Mouse (Mus musculus) MEL (cell line): ENCODE results near the gene Sugp2. TPM values are rescaled to one million over a fixed set of nuclear protein-coding genes. Genes with fewer than 3 reads are reported as not detected.

Source experiments
- DNase-seq: peaks from one replicate; pipeline ENCODE4 v3.0.0; 2011; ENCODE audit warnings: low read depth, low spot score
- H3K27ac ChIP-seq: 2 replicates; pipeline ENCODE4 v1.5.1; 2012; ENCODE audit warnings: low read depth, mild to moderate bottlenecking, control low read depth, low read length, moderate library complexity; ENCODE audit not compliant: control insufficient read depth
- H3K27me3 ChIP-seq, 2 experiments: fragments of 150-350 bp in 1 of 2; sonication (generic) in 1 of 2; 2 replicates each; pipeline ENCODE4 v1.6.1; 2012; ENCODE audit warnings: low read length in 2 of 2, mild to moderate bottlenecking in 2 of 2, improper control_type of control experiment in 1 of 2, moderate library complexity in 1 of 2; ENCODE audit not compliant: insufficient read depth in 2 of 2, control insufficient read depth in 1 of 2
- H3K36me3 ChIP-seq, 2 experiments: 2 replicates each; pipeline ENCODE4 v1.6.1; 2012 to 2014; ENCODE audit warnings: low read length in 2 of 2, improper control_type of control experiment in 1 of 2, inconsistent platforms in 1 of 2, mild to moderate bottlenecking in 1 of 2; ENCODE audit not compliant: insufficient read depth in 2 of 2, control insufficient read depth in 1 of 2
- H3K4me1 ChIP-seq, 2 experiments: fragments of 150-350 bp in 1 of 2; sonication (generic) in 1 of 2; 2 replicates each; pipeline ENCODE4 v1.6.1; 2012; ENCODE audit warnings: low read length in 2 of 2, improper control_type of control experiment in 1 of 2, mild to moderate bottlenecking in 1 of 2; ENCODE audit not compliant: insufficient read depth in 2 of 2, control insufficient read depth in 1 of 2
- H3K4me3 ChIP-seq, 2 experiments: fragments of 150-350 bp in 1 of 2; sonication (generic) in 1 of 2; 2 replicates each; pipeline ENCODE4 v1.5.1; 2012; ENCODE audit warnings: low read depth in 2 of 2, low read length in 2 of 2, mild to moderate bottlenecking in 2 of 2, moderate library complexity in 2 of 2, control low read depth in 1 of 2, improper control_type of control experiment in 1 of 2; ENCODE audit not compliant: control insufficient read depth in 1 of 2, insufficient read depth in 1 of 2
- H3K79me2 ChIP-seq: 2 replicates; pipeline ENCODE4 v1.6.1; 2012; ENCODE audit warnings: mild to moderate bottlenecking, low read length, moderate library complexity; ENCODE audit not compliant: control insufficient read depth, poor library complexity, insufficient read depth
- H3K9ac ChIP-seq: 2 replicates; pipeline ENCODE4 v1.6.1; 2012; ENCODE audit warnings: low read depth, mild to moderate bottlenecking, control low read depth, low read length, moderate library complexity; ENCODE audit not compliant: control insufficient read depth, poor library complexity, severe bottlenecking
- H3K9me3 ChIP-seq: fragments of 150-350 bp; sonication (generic); replicated peaks from 2 replicates; pipeline ENCODE4 v1.6.1; 2012; ENCODE audit warnings: mild to moderate bottlenecking, low read length, improper control_type of control experiment, moderate library complexity; ENCODE audit not compliant: insufficient read depth
- BHLHE40 ChIP-seq: IDR thresholded peaks from 2 replicates; pipeline ENCODE4 v1.6.1; 2012; ENCODE audit warnings: low read depth, mild to moderate bottlenecking, inconsistent platforms, low read length, improper control_type of control experiment, borderline replicate concordance
- CHD1 ChIP-seq: IDR thresholded peaks from 2 replicates; pipeline ENCODE4 v1.6.1; 2012; ENCODE audit warnings: low read depth, mild to moderate bottlenecking, inconsistent platforms, low read length, improper control_type of control experiment
- EP300 ChIP-seq, 2 experiments: IDR thresholded peaks; 2 replicates each; pipeline ENCODE4 v1.6.1; 2011; ENCODE audit warnings: improper control_type of control experiment in 2 of 2, low read length in 2 of 2, low read depth in 1 of 2, mild to moderate bottlenecking in 1 of 2
- ETS1 ChIP-seq: IDR thresholded peaks from 2 replicates; pipeline ENCODE4 v1.6.1; 2012; ENCODE audit warnings: low read depth, mild to moderate bottlenecking, inconsistent platforms, low read length, improper control_type of control experiment, moderate library complexity
- MAX ChIP-seq: IDR thresholded peaks from 2 replicates; pipeline ENCODE4 v1.6.1; 2011; ENCODE audit warnings: low read length, improper control_type of control experiment
- MAZ ChIP-seq: IDR thresholded peaks from 2 replicates; pipeline ENCODE4 v1.6.1; 2012; ENCODE audit warnings: low read depth, mild to moderate bottlenecking, inconsistent platforms, low read length, improper control_type of control experiment
- MEF2A ChIP-seq: IDR thresholded peaks from 2 replicates; pipeline ENCODE4 v1.6.1; 2014; ENCODE audit warnings: low read depth, mild to moderate bottlenecking, inconsistent platforms, low read length, improper control_type of control experiment; ENCODE audit not compliant: poor library complexity, insufficient replicate concordance, severe bottlenecking; ENCODE audit errors: extremely low read depth
- MXI1 ChIP-seq: IDR thresholded peaks from 2 replicates; pipeline ENCODE4 v1.6.1; 2011; ENCODE audit warnings: mild to moderate bottlenecking, low read depth, low read length, improper control_type of control experiment
- MYB ChIP-seq: IDR thresholded peaks from 2 replicates; pipeline ENCODE4 v1.6.1; 2011; ENCODE audit warnings: mild to moderate bottlenecking, low read depth, low read length, improper control_type of control experiment
- NRF1 ChIP-seq: IDR thresholded peaks from 2 replicates; pipeline ENCODE4 v1.6.1; 2014; ENCODE audit warnings: low read depth, mild to moderate bottlenecking, inconsistent platforms, low read length, improper control_type of control experiment, moderate library complexity; ENCODE audit not compliant: poor library complexity, insufficient read depth, severe bottlenecking
- POLR2A ChIP-seq, 2 experiments: IDR thresholded peaks; 2 replicates each; pipeline ENCODE4 v1.6.1; 2011 to 2012; ENCODE audit warnings: low read length in 2 of 2, mild to moderate bottlenecking in 2 of 2, control low read depth in 1 of 2, improper control_type of control experiment in 1 of 2, low read depth in 1 of 2, moderate library complexity in 1 of 2; ENCODE audit not compliant: control insufficient read depth in 1 of 2, insufficient read depth in 1 of 2, poor library complexity in 1 of 2
- RAD21 ChIP-seq: IDR thresholded peaks from 2 replicates; pipeline ENCODE4 v1.6.1; 2011; ENCODE audit warnings: mild to moderate bottlenecking, low read depth, low read length, improper control_type of control experiment
- SIN3A ChIP-seq: IDR thresholded peaks from 2 replicates; pipeline ENCODE4 v1.6.1; 2012; ENCODE audit warnings: low read length, improper control_type of control experiment, inconsistent platforms
- SMC3 ChIP-seq: IDR thresholded peaks from 2 replicates; pipeline ENCODE4 v1.6.1; 2011; ENCODE audit warnings: low read depth, low read length, improper control_type of control experiment
- TAL1 ChIP-seq: IDR thresholded peaks from 2 replicates; pipeline ENCODE4 v1.6.1; 2012; ENCODE audit warnings: mild to moderate bottlenecking, inconsistent platforms, low read length, moderate library complexity, mixed read lengths
- TBP ChIP-seq: IDR thresholded peaks from 2 replicates; pipeline ENCODE4 v1.8.0; 2011; ENCODE audit warnings: low read depth, low read length, improper control_type of control experiment
- UBTF ChIP-seq: IDR thresholded peaks from 2 replicates; pipeline ENCODE4 v1.6.1; 2012; ENCODE audit warnings: low read depth, mild to moderate bottlenecking, inconsistent platforms, low read length, improper control_type of control experiment, moderate library complexity, borderline replicate concordance; ENCODE audit not compliant: insufficient read depth
- USF1 ChIP-seq: IDR thresholded peaks from 2 replicates; pipeline ENCODE4 v1.6.1; 2014; ENCODE audit warnings: low read depth, mild to moderate bottlenecking, inconsistent platforms, low read length, improper control_type of control experiment, moderate library complexity
- USF2 ChIP-seq, 2 experiments: IDR thresholded peaks; 2 replicates each; pipeline ENCODE4 v1.6.1; 2011 to 2012; ENCODE audit warnings: improper control_type of control experiment in 2 of 2, low read length in 2 of 2, borderline replicate concordance in 1 of 2, inconsistent platforms in 1 of 2, low read depth in 1 of 2, mild to moderate bottlenecking in 1 of 2; ENCODE audit not compliant: insufficient read depth in 1 of 2
- ZNF384 ChIP-seq: IDR thresholded peaks from 2 replicates; pipeline ENCODE4 v1.6.1; 2012; ENCODE audit warnings: low read depth, mild to moderate bottlenecking, inconsistent platforms, low read length, improper control_type of control experiment
- polyA plus RNA-seq, 2 experiments: library from polyadenylated mRNA; stranded (reverse) in 1 of 2; unstranded in 1 of 2; fragments of >175 nt in 1 of 2; fragments of >200 nt in 1 of 2; gene quantifications; 2 replicates each; pipeline versions ENCODE4 v1.2.1 to v1.2.4; 2012; ENCODE audit warnings: low replicate concordance in 2 of 2, low read depth in 1 of 2; ENCODE audit not compliant: insufficient read length in 2 of 2, insufficient read depth in 1 of 2, missing spikeins in 1 of 2
- total RNA-seq: library from RNA; depleted of rRNA; stranded (reverse); fragments of 300-350 nt; gene quantifications from 2 replicates; pipeline ENCODE4 v1.2.3, GENCODE M21; 2012

Sugp2 gene
- total and polyA plus RNA-seq, 3 experiments = 23.9 to 27.4 TPM; not detected in 1

DNA sequence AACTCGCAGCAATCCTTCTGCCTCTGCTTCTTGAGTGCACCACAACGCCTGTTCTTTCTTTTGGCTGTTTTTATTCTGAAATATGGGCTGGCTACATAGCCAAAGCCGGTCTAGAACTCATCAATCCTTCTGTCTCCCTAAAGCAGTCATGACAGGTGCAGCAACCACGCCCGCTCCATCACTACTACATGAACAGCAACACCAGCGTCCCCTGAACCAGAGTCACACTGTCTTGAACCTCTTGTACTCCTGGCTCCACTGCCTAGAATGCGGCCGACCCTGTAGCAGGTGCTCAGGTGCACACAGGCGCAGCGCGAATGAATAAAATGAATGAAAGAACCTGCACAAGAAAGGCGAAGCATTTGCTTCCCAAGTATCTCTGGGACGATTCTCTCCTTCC lies 420 bp upstream of the Sugp2 start:
- H3K36me3 ChIP-seq = peaks cover 2 to 28% of the 10 kb centered on the region in 2 experiments; a peak in 3 of 4 replicates
- H3K4me3 ChIP-seq = peak overlapping the region; percentile 50 to 69
- peaks cover 21% of the 10 kb centered on the region for H3K79me2 ChIP-seq
- no peak for DNase-seq
- peaks cover 12 to 27% of the 10 kb centered on the region in 2 experiments for H3K4me1 ChIP-seq
- peak overlapping the region; percentile 85 for H3K9ac ChIP-seq
- TF ChIP-seq NRF1 = no peak
- TF ChIP-seq MEF2A = no peak
- TF ChIP-seq ZNF384 = no peak
- TF ChIP-seq TAL1 = no peak
- no peak for TF ChIP-seq EP300 (IDR thresholded peaks at IDR 0.05; ENCODE audit: low read depth in 1 of 2, low read length in 2 of 2)
- TF ChIP-seq USF2 (IDR thresholded peaks at IDR 0.05; ENCODE audit: borderline replicate concordance in 1 of 2, insufficient read depth in 1 of 2, low read depth in 1 of 2, low read length in 2 of 2) = no peak
- no peak for TF ChIP-seq BHLHE40
- TF ChIP-seq, all 39 proteins: peak for 0
- Histone ChIP-seq H3K27ac (peak overlapping the region; percentile 85; the same call in 1 of the 2 replicates), H3K9me3 (no peaks in the 10 kb centered on the region), H3K27me3 (no peaks in the 10 kb centered on the region)

DNA sequence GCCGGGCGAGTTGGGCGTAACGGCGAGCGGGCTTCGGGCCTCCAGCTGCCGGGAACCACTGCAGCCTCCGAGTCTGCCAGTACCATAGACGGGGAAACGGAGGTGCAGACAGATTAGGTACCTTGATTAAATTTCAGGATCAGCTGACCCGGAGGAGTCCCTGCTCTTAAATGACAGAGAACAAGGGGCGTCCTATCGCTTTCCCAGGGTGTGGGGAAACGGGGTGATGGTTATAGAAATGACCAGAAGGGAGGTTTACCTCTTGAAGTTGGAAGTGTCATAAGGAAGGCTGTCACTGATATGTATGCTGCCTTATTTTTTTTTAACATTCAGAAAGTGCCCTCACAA lies 729 bp downstream of the Sugp2 start:
- Histone ChIP-seq H3K36me3 (peaks cover 5 to 31% of the 10 kb centered on the region in 2 experiments; a peak in 3 of 4 replicates), H3K9ac (peak overlapping the region; percentile 87), H3K79me2 (peaks cover 21% of the 10 kb centered on the region), H3K27ac (peak overlapping the region; percentile 91), H3K9me3 (no peaks in the 10 kb centered on the region), H3K4me1 (peaks cover 12 to 29% of the 10 kb centered on the region in 2 experiments), H3K27me3 (no peaks in the 10 kb centered on the region), H3K4me3 (peak overlapping the region; percentile 80 to 92)
- 0 out of 2 replicates have a peak, but pooled peaks have one; percentile 41 for TF ChIP-seq MAZ
- TF ChIP-seq TBP = 0 out of 2 replicates have a peak, but pooled peaks have one; percentile 65
- TF ChIP-seq SIN3A = peak; percentile 69; the same call in 1 of the 2 replicates
- peak; percentile 49; the same call in 1 of the 2 replicates for TF ChIP-seq ZNF384
- TF ChIP-seq MXI1 = no peak; the same call in 1 of the 2 replicates
- peak in 1 of 2 experiments; percentile 26; a peak in 2 of 4 replicates for TF ChIP-seq POLR2A (IDR thresholded peaks at IDR 0.05; ENCODE audit: control insufficient read depth in 1 of 2, insufficient read depth in 1 of 2, low read depth in 1 of 2, low read length in 2 of 2, poor library complexity in 1 of 2)
- TF ChIP-seq MYB = no peak
- TF ChIP-seq MAX = 0 out of 2 replicates have a peak, but pooled peaks have one; percentile 29
- no peak for TF ChIP-seq SMC3
- TF ChIP-seq ETS1 = peak; percentile 28; the same call in 1 of the 2 replicates
- TF ChIP-seq RAD21 = no peak
- 0 out of 2 replicates have a peak, but pooled peaks have one; percentile 3 for TF ChIP-seq UBTF
- no peak for TF ChIP-seq CHD1
- TF ChIP-seq USF1 = peak; percentile 76
- DNase-seq = no peak
